Mouse (Mus musculus) embryonic fibroblast, embryonic 13.5 days (primary cell): ENCODE data around the gene Mdk.

Source experiments
- CTCF ChIP-seq: IDR thresholded peaks from 2 replicates; pipeline ENCODE4 v1.5.1; 2011; ENCODE audit warnings: mild to moderate bottlenecking, control low read depth, low read length, moderate library complexity, borderline replicate concordance; ENCODE audit not compliant: insufficient read depth
- POLR2A ChIP-seq: IDR thresholded peaks from 2 replicates; pipeline ENCODE4 v1.6.1; 2011; ENCODE audit warnings: low read depth, mild to moderate bottlenecking, control low read depth, low read length, moderate library complexity

- TF ChIP-seq CTCF (no peak), POLR2A (no peak)
Measured at GRCm38 (mm10) chr2:91953825-91954224, 21.7 kb upstream of the Mdk start.
